Comparison of ENCODE assay signal across 33 mouse cellular contexts in genomic region chr2:129254076-129254475, GRCm38 (mm10). TPM values are rescaled to one million over a fixed set of nuclear protein-coding genes. Genes with fewer than 3 reads are reported as not detected.
"Had no signal": no experiment of that assay in that cellular context is flagged by ENCODE, and none has a peak within 500 bp of the region (broad histone marks: within the 10 kb centered on the region; RNA-seq: fewer than 3 reads in every experiment).

No protein-coding gene starts in this region.

- DNase-seq: cerebellum, adult 2 months; cerebellum, adult 9-10 months; cerebellum, postnatal 10 days; cerebellum, postnatal 14 days; cerebellum, postnatal 25 days; cerebellum, postnatal 36 days; embryo, embryonic 11 days; forebrain, postnatal 0 days; gastrocnemius, adult 2 months; gastrocnemius, postnatal 10 days; gastrocnemius, postnatal 14 days; gastrocnemius, postnatal 25 days; gastrocnemius, postnatal 36 days; heart, adult 18-20 months; heart, adult 2 months had no signal

- H3K9ac ChIP-seq: embryonic facial prominence, embryonic 12.5 days; embryonic facial prominence, embryonic 13.5 days; embryonic facial prominence, embryonic 15.5 days; forebrain, embryonic 12.5 days; forebrain, embryonic 13.5 days; forebrain, embryonic 15.5 days; forebrain, postnatal 0 days had no signal

- H3K36me3 ChIP-seq: embryonic facial prominence, embryonic 10.5 days; embryonic facial prominence, embryonic 12.5 days; embryonic facial prominence, embryonic 13.5 days; embryonic facial prominence, embryonic 15.5 days; forebrain, embryonic 10.5 days; forebrain, embryonic 12.5 days; forebrain, embryonic 15.5 days had no signal

- H3K27ac ChIP-seq: embryonic facial prominence, embryonic 10.5 days; embryonic facial prominence, embryonic 12.5 days; embryonic facial prominence, embryonic 13.5 days; embryonic facial prominence, embryonic 15.5 days; forebrain, embryonic 10.5 days; forebrain, embryonic 12.5 days; forebrain, embryonic 13.5 days; forebrain, embryonic 15.5 days; gastrocnemius, adult 2 months; heart, adult 2 months had no signal

- H3K4me2 ChIP-seq: embryonic facial prominence, embryonic 12.5 days; embryonic facial prominence, embryonic 13.5 days; embryonic facial prominence, embryonic 15.5 days; forebrain, embryonic 12.5 days; forebrain, embryonic 13.5 days; forebrain, embryonic 15.5 days had no signal

- H3K9me3 ChIP-seq: embryonic facial prominence, embryonic 10.5 days; embryonic facial prominence, embryonic 12.5 days; embryonic facial prominence, embryonic 13.5 days; embryonic facial prominence, embryonic 15.5 days; forebrain, embryonic 10.5 days; forebrain, embryonic 12.5 days; forebrain, embryonic 13.5 days; forebrain, embryonic 15.5 days had no signal

- H3K4me1 ChIP-seq: embryonic facial prominence, embryonic 15.5 days; forebrain, embryonic 13.5 days; forebrain, embryonic 15.5 days had no signal

- H3K4me3 ChIP-seq: embryonic facial prominence, embryonic 10.5 days; embryonic facial prominence, embryonic 12.5 days; embryonic facial prominence, embryonic 13.5 days; embryonic facial prominence, embryonic 15.5 days; erythroblast, embryonic 14.5 days; forebrain, embryonic 10.5 days; forebrain, embryonic 12.5 days; forebrain, embryonic 13.5 days; forebrain, embryonic 15.5 days; gastrocnemius, adult 2 months; heart, adult 2 months had no signal

- ATAC-seq: forebrain, embryonic 13.5 days; forebrain, embryonic 15.5 days; forebrain, embryonic 16.5 days; forebrain, postnatal 0 days had no signal

- H3K27me3 ChIP-seq: embryonic facial prominence, embryonic 12.5 days; embryonic facial prominence, embryonic 13.5 days; embryonic facial prominence, embryonic 15.5 days; forebrain, embryonic 12.5 days; forebrain, embryonic 13.5 days; forebrain, embryonic 15.5 days had no signal

RNA-seq across cellular contexts. Expression of gene Ckap2l, which starts 42.9 kb away (rescaled TPM):
- total RNA-seq: gastrocnemius, adult 18-20 months; gastrocnemius, adult 8-10 months had no signal

RNA-seq across cellular contexts. Expression of gene Il1a, which starts 55.7 kb away (rescaled TPM):
- total RNA-seq: common myeloid progenitor, adult 5-6 weeks; gastrocnemius, adult 18-20 months; gastrocnemius, adult 2 months; gastrocnemius, adult 8-10 months; gastrocnemius, postnatal 10 days; gastrocnemius, postnatal 14 days; gastrocnemius, postnatal 25 days; gastrocnemius, postnatal 36 days; gastrocnemius, postnatal 4 days; granulocyte monocyte progenitor cell, adult 5-6 weeks; heart, adult 18-20 months; heart, adult 2 months; heart, adult 8-10 months had no signal
- polyA plus RNA-seq: embryonic facial prominence, embryonic 10.5 days; embryonic facial prominence, embryonic 11.5 days; embryonic facial prominence, embryonic 13.5 days; embryonic facial prominence, embryonic 14.5 days; embryonic facial prominence, embryonic 15.5 days; erythroblast, embryonic 14.5 days; forebrain, embryonic 10.5 days; heart, adult 2 months had no signal
